Mouse (Mus musculus) forebrain, embryonic 12.5 days (tissue): ENCODE data around the gene Ctsh. TPM values are rescaled to one million over a fixed set of nuclear protein-coding genes. Genes with fewer than 3 reads are reported as not detected.

Experiments
- ATAC-seq: fragments of 200-750 bp; cut with Nextera tagmentation; 2 replicates; pipeline ENCODE4 v1.8.0; 2017; ENCODE audit warnings: moderate TSS enrichment; ENCODE audit not compliant: low FRiP score
- H3K27ac ChIP-seq: fragments of 300-500 bp; sonication (generic); 2 replicates; pipeline ENCODE4 v1.5.1; 2016; ENCODE audit warnings: mild to moderate bottlenecking
- H3K27me3 ChIP-seq: fragments of 300-500 bp; sonication (generic); 2 replicates; pipeline ENCODE4 v1.6.1; 2016; ENCODE audit warnings: mild to moderate bottlenecking
- H3K36me3 ChIP-seq: fragments of 300-500 bp; sonication (generic); replicated peaks from 2 replicates; pipeline ENCODE4 v1.6.1; 2016; ENCODE audit warnings: mild to moderate bottlenecking
- H3K4me1 ChIP-seq: fragments of 300-500 bp; sonication (generic); 2 replicates; pipeline ENCODE4 v1.6.1; 2016
- H3K4me2 ChIP-seq: fragments of 300-500 bp; sonication (generic); 2 replicates; pipeline ENCODE4 v1.6.1; 2016; ENCODE audit warnings: mild to moderate bottlenecking, moderate library complexity
- H3K4me3 ChIP-seq: fragments of 300-500 bp; sonication (generic); replicated peaks from 2 replicates; pipeline ENCODE4 v1.5.1; 2016; ENCODE audit warnings: mild to moderate bottlenecking
- H3K9ac ChIP-seq: fragments of 300-500 bp; sonication (generic); 2 replicates; pipeline ENCODE4 v1.6.1; 2016; ENCODE audit warnings: mild to moderate bottlenecking
- H3K9me3 ChIP-seq: fragments of 300-500 bp; sonication (generic); 2 replicates; pipeline ENCODE4 v1.6.1; 2016
- WGBS: fragments of 180-500 bp; shearing (Covaris S2); methylation state at CpG from one replicate; pipeline ENCODE4 v1.1.7; 2016; 5-methylcytosine and 5-hydroxymethylcytosine counted together
- polyA plus RNA-seq: library from polyadenylated mRNA; unstranded; fragments of >200 nt; fragmentation: Nextera tagmentation; extraction: Ambion mirVana; gene quantifications from 2 replicates; pipeline ENCODE4 v1.2.1, GENCODE M21; 2016

The Ctsh gene
- polyA plus RNA-seq, result 7.5 and 7.7 TPM in 2 replicates

DNA sequence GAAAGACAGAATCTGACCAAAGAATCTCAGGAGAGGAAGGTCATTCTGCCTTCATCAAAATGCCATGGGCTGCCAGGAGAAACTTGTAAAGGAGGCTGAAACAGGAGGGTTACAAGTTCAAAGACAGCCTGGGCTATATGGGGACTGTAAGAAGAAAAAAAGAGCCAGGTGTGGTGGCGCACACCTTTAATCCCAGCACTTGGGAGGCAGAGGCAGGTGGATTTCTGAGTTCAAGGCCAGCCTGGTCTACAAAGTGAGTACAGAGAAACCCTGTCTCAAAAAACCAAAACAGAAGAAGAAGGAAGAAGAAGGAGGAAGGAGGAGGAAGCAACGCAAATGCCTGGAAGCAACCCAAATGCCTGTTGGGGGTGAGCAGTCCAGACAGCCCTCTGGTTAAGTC lies at the start of gene Ctsh:
Gene Ctsh (plus strand): TSS at position 301 of the 400 bp plus-strand sequence.
- peak within 1 kb of the TSS; percentile 73 for H3K4me2 ChIP-seq
- no peak within 1 kb of the TSS for H3K27ac ChIP-seq
- H3K4me3 ChIP-seq, result peak within 1 kb of the TSS; percentile 39
- H3K9me3 ChIP-seq, result no peaks in the 10 kb centered on the region
- H3K27me3 ChIP-seq, result peaks cover 16% of the 10 kb centered on the region; the same call in 1 of the 2 replicates
- peak within 1 kb of the TSS; percentile 56 for H3K9ac ChIP-seq
- no peaks in the 10 kb centered on the region for H3K36me3 ChIP-seq
- 87% methylated on average over 2 of the region's 2 CpGs for WGBS
- no peak for ATAC-seq
- peaks cover 8% of the 10 kb centered on the region; the same call in 1 of the 2 replicates for H3K4me1 ChIP-seq

DNA sequence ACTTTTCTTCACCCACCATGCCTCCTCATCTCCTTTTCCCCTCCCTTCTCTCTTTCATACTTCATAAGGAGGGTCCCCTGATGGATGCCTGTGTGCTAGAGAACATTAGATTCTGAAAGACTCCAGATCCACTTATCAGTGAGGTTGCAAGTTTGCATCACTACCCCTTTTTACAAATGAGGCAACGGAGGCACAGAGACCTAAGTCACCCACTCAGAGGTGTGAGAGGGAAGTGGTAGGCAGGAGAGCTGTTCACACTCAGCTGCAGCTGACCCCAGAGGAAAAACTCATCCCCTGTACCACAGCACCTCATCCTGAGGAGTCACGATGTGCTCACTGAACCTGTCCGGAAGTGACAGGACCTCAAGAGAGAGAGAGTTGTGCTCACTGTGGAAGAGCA lies 47.5 kb upstream of the Ctsh start:
- H3K36me3 ChIP-seq, result no peaks in the 10 kb centered on the region
- 95% methylated on average over 3 of the region's 3 CpGs for WGBS
- H3K27ac ChIP-seq, result no peak overlapping the region
- no peak for ATAC-seq
- no peak overlapping the region for H3K4me3 ChIP-seq
- H3K4me1 ChIP-seq, result no peaks in the 10 kb centered on the region
- H3K9ac ChIP-seq, result no peak overlapping the region
- H3K9me3 ChIP-seq, result no peaks in the 10 kb centered on the region
- H3K27me3 ChIP-seq, result no peaks in the 10 kb centered on the region
- H3K4me2 ChIP-seq, result no peak overlapping the region

DNA sequence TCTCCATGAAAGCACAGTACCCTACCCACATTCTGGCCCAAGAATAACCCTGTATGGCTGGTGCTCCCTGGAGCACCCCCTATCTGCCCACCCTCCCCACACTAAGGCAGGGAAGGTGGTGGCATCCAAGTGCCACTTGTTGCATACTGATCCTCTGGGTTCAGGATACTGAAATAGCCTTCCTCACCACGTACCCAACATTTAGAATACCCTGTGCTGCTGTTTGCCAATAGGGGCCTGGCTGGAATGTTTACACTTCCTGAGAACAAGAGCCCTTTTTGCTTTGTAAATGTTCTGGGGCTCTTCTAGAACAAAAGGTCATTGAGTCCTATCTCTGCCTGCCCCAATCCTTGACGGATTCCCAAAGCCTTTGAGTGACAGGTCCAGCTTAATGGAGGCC lies 46.9 kb upstream of the Ctsh start:
- Histone ChIP-seq H3K9me3 (no peaks in the 10 kb centered on the region), H3K36me3 (no peaks in the 10 kb centered on the region), H3K9ac (no peak overlapping the region), H3K4me1 (no peaks in the 10 kb centered on the region), H3K27ac (no peak overlapping the region), H3K4me3 (no peak overlapping the region), H3K4me2 (no peak overlapping the region), H3K27me3 (no peaks in the 10 kb centered on the region)
- 17% methylated on average over 2 of the region's 2 CpGs for WGBS
- no peak for ATAC-seq

DNA sequence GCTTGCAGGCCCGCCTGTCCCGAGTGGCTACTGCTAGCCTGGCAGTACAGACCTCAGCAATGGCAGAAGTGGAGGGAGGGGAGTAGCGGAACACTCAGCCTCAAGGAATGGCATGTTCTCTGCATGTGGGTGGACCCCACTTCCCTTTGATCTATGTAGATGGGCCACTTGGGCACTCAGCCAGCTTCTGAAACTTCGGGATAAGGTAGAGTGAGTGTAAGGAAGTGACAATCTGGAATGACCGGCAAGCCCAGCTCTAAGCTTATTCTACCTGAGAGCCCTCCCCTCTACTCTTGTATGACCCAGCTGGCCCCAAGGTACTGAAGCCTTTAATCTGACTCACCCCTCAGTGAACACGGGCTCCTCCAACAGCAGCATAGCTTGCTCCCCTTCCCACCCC lies 45.8 kb upstream of the Ctsh start:
- no peak overlapping the region for H3K4me3 ChIP-seq
- H3K27me3 ChIP-seq, result no peaks in the 10 kb centered on the region
- 85% methylated on average over 6 of the region's 6 CpGs for WGBS
- H3K9me3 ChIP-seq, result no peaks in the 10 kb centered on the region
- no peaks in the 10 kb centered on the region for H3K4me1 ChIP-seq
- no peak overlapping the region for H3K4me2 ChIP-seq
- no peaks in the 10 kb centered on the region for H3K36me3 ChIP-seq
- no peak overlapping the region for H3K9ac ChIP-seq
- H3K27ac ChIP-seq, result no peak overlapping the region
- ATAC-seq, result no peak

DNA sequence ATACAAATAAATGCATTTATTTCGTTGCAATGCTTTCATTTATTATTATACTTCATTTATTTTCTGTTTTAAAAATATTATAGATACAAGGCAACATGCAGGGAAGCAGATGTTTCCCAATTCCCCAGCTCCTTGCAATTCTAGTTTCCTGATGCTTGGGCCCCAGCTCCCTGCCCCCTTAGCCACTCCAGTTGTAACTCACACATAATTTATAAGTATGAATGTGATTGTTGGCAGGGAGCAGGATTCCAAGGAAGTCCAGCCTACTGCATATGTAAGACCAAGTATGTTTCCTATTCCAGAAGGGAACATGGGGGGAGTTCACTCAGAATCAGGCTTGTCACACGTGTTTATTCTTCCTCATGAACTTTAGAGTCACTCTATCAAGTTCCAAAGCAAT lies 42.1 kb upstream of the Ctsh start:
- Histone ChIP-seq H3K27ac (no peak overlapping the region), H3K27me3 (no peaks in the 10 kb centered on the region), H3K9me3 (no peaks in the 10 kb centered on the region), H3K36me3 (no peaks in the 10 kb centered on the region), H3K9ac (no peak overlapping the region), H3K4me1 (no peaks in the 10 kb centered on the region), H3K4me2 (no peak overlapping the region), H3K4me3 (no peak overlapping the region)
- 65% methylated on average over 2 of the region's 2 CpGs for WGBS
- no peak for ATAC-seq

DNA sequence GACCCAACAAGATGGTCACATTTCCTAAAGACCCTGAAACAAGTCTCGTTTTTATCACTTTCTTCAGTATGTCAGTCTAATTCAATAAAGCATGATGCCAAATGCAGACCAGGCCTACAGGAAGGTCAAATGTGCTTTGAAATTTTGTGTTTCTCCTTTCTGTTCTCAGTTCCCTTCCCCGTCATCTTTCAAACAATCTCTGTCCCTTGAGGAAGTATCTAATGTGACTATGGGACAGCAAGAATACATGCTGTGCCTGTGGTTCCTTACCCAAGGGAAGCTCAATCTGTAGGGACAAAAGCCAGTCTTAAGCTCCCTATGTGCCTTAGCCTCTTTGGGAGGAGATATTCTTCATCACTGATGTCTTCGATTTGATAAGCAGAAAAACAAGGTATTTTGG lies 39.3 kb upstream of the Ctsh start:
- Histone ChIP-seq H3K36me3 (no peaks in the 10 kb centered on the region), H3K27me3 (no peaks in the 10 kb centered on the region), H3K4me1 (no peaks in the 10 kb centered on the region), H3K9me3 (no peaks in the 10 kb centered on the region), H3K4me2 (no peak overlapping the region), H3K27ac (no peak overlapping the region), H3K4me3 (no peak overlapping the region), H3K9ac (no peak overlapping the region)
- 88% methylated on average over 3 of the region's 3 CpGs for WGBS
- no peak for ATAC-seq

DNA sequence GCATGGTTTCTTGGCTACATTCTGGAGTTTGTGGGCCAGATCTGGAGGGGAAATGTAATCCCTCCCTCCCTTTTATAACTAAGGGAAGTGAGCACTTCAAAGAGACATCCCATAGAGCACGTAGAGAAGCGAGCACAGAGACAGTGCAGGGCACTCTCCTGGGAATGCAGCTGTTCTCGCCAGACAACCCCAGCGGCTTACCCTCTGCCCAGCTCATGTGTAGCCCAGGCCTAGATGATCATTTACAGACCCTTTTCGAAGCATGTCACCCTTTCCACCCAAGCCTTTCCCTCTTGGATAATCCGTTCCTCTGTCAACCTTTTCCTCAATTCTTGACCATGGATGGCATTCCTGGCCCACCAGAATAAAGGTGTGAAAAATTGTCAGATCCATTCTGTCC lies 37.7 kb upstream of the Ctsh start:
- 81% methylated on average over 6 of the region's 6 CpGs for WGBS
- no peak overlapping the region for H3K27ac ChIP-seq

DNA sequence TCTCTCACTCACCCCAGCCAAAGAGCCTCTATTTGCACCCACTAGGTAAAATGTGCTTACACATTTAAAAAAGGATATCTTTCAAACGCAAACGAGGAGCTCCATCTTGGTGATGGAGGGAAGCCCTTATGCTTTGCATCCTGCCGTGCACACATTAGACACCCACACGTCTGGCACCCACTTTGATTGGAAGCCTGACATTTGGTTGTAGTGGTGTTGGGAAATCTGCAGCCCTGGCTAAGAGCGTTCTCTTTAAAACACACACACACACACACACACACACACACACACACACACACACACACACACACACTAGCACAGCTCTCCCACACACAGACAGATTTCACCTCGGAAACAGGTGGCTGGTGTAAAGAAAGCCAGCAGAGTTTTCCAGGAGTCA lies 33.1 kb upstream of the Ctsh start:
- Histone ChIP-seq H3K4me1 (no peaks in the 10 kb centered on the region), H3K4me2 (no peak overlapping the region), H3K9me3 (no peaks in the 10 kb centered on the region), H3K9ac (no peak overlapping the region), H3K4me3 (no peak overlapping the region), H3K27me3 (no peaks in the 10 kb centered on the region), H3K27ac (no peak overlapping the region), H3K36me3 (no peaks in the 10 kb centered on the region)
- ATAC-seq, result no peak
- 73% methylated on average over 6 of the region's 6 CpGs for WGBS

More for the DNA sequence above, 37.7 kb upstream of the Ctsh start:
- Histone ChIP-seq H3K9ac (no peak overlapping the region), H3K36me3 (no peaks in the 10 kb centered on the region), H3K4me3 (no peak overlapping the region), H3K27me3 (no peaks in the 10 kb centered on the region), H3K4me2 (no peak overlapping the region), H3K9me3 (no peaks in the 10 kb centered on the region), H3K4me1 (no peaks in the 10 kb centered on the region)
- ATAC-seq, result no peak

DNA sequence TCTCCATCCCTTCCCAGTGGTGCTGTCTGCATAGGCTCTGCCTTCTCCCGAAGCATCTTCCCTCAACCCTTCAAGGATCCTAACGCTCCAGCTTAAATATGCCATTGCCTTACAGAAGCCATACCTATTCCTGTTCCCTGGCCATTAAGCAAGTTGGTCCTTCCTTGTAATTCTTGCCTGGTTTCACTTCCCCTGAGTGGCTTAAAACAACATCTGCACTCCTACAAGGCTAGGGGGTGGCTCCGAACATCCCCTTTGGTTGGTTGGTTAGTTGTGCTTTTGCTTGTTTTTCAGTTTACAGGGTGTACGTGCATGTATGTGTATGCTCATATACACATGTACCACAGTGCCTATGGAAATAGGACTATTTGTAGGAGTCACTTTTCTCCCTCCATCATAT lies 32.5 kb upstream of the Ctsh start:
- Histone ChIP-seq H3K27me3 (no peaks in the 10 kb centered on the region), H3K36me3 (no peaks in the 10 kb centered on the region), H3K9me3 (no peaks in the 10 kb centered on the region), H3K4me2 (no peak overlapping the region), H3K4me1 (no peaks in the 10 kb centered on the region), H3K27ac (no peak overlapping the region), H3K9ac (no peak overlapping the region), H3K4me3 (no peak overlapping the region)
- ATAC-seq, result no peak
- WGBS, result 89% methylated on average over 4 of the region's 4 CpGs

DNA sequence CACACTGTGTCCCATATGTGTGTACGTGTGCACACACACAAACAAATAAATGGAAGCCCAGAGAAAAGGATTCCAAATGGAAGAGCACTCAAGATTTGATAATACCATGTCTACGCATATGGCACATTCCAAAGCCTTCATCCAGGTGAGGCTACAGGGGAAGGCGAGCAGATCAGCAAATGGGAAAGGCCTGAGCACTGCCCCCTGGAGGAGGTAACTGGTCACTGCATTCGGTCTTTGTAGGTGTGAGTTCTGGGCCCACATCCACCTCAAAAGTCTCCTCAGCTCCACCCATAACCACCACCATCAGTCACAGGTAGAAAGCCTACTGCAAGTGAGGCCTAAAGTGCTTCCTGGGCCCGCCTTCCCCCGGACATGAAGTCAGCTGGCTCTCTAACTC lies 26.2 kb upstream of the Ctsh start:
- no peaks in the 10 kb centered on the region for H3K36me3 ChIP-seq
- ATAC-seq, result no peak
- H3K4me1 ChIP-seq, result no peaks in the 10 kb centered on the region
- H3K27me3 ChIP-seq, result no peaks in the 10 kb centered on the region
- no peak overlapping the region for H3K9ac ChIP-seq
- H3K9me3 ChIP-seq, result no peaks in the 10 kb centered on the region
- no peak overlapping the region for H3K27ac ChIP-seq
- no peak overlapping the region for H3K4me2 ChIP-seq
- 90% methylated on average over 6 of the region's 6 CpGs for WGBS
- H3K4me3 ChIP-seq, result no peak overlapping the region

DNA sequence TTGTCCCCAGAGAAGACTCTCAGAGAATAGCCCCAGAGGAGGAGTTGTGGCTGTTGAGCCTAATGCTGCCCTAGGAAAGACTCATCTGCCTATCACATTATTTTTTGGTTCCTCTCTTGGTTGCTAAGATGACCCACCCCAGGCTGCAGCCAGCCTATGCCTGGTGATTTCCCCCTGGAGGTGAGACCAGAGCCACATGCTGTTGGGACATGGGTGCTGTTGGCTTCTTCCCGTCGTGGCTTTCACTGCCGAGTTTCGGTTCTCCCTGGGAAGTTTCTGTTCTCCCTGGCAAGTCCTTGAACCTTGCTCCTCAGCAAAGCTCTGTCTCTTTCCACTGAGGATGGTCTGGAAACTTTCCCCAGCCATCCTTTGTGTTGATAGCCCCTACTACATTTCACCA lies 20.0 kb upstream of the Ctsh start:
- H3K4me3 ChIP-seq, result no peak overlapping the region
- H3K27ac ChIP-seq, result no peak overlapping the region
- no peak for ATAC-seq
- no peak overlapping the region for H3K4me2 ChIP-seq
- H3K9me3 ChIP-seq, result no peaks in the 10 kb centered on the region
- no peaks in the 10 kb centered on the region for H3K27me3 ChIP-seq
- H3K9ac ChIP-seq, result no peak overlapping the region
- 88% methylated on average over 4 of the region's 4 CpGs for WGBS
- no peaks in the 10 kb centered on the region for H3K36me3 ChIP-seq
- no peaks in the 10 kb centered on the region for H3K4me1 ChIP-seq

DNA sequence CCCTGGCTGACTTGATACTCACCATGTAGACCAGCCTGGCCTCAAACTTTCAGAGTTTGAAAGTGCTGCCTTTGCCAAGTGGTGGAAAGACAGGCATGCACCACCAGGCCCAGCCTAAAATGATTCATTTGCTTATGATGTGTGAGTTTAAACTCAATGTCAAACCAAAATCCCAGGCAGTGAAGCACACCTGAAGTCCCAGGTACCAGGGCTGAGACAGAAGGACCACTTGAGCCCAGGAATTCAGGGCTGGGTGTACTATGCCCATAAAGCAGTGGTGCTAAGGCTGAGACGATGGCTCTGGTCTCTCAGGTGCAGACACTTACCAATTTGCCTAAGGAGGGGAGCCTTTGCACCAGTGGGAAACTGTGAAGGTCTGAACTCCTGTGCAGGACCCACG lies 18.8 kb upstream of the Ctsh start:
- H3K36me3 ChIP-seq, result no peaks in the 10 kb centered on the region
- H3K4me3 ChIP-seq, result no peak overlapping the region
- H3K4me2 ChIP-seq, result no peak overlapping the region
- no peak overlapping the region for H3K27ac ChIP-seq
- no peaks in the 10 kb centered on the region for H3K9me3 ChIP-seq
- no peak for ATAC-seq
- no peaks in the 10 kb centered on the region for H3K4me1 ChIP-seq
- no peaks in the 10 kb centered on the region for H3K27me3 ChIP-seq
- H3K9ac ChIP-seq, result no peak overlapping the region
- 86% methylated on average over 2 of the region's 2 CpGs for WGBS

DNA sequence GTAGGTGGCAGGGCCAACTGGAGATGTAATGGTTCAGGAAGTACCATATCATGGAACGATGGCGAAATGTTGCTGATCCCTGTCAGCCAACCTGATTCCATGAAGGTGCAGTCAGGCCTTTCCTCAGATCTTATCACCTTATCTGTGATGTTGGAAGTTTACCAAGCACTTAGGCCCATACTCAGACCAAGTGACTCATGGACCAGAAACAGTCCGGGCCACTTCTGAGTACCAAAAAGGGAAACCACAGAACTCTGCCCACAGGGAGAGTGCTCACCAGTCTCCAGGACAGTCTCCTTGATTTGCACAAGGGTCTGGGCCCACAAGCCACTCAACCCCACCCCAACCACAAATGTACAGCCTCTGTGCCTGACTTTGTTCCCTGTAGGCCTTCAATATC lies 18.2 kb upstream of the Ctsh start:
- no peak for ATAC-seq
- H3K9me3 ChIP-seq, result no peaks in the 10 kb centered on the region
- H3K36me3 ChIP-seq, result no peaks in the 10 kb centered on the region
- H3K27ac ChIP-seq, result no peak overlapping the region
- no peak overlapping the region for H3K4me3 ChIP-seq
- WGBS, result 78% methylated on average over 3 of the region's 3 CpGs
- no peak overlapping the region for H3K4me2 ChIP-seq
- no peaks in the 10 kb centered on the region for H3K4me1 ChIP-seq
- H3K27me3 ChIP-seq, result no peaks in the 10 kb centered on the region
- no peak overlapping the region for H3K9ac ChIP-seq

DNA sequence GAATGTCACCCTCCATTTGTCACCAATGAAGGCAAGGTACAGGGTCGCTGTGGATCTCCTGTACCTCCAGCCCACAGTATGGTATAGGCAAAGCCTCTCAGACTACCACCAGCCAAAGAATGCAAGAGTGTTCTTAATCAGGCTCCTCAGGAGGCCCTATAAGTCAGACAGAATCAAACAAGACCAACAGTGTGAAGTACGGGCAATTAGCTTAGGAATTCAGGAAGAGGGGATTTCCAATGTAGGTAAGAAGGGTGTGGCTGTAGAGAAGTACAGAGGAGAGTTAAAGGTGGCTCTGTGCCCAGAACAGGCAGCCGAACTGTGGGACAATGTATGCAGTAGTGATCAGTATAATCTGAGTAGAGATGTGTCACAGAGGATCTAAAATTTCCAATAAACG lies 17.6 kb upstream of the Ctsh start:
- Histone ChIP-seq H3K4me3 (no peak overlapping the region), H3K27ac (no peak overlapping the region), H3K36me3 (no peaks in the 10 kb centered on the region), H3K9ac (no peak overlapping the region), H3K27me3 (no peaks in the 10 kb centered on the region), H3K4me1 (no peaks in the 10 kb centered on the region), H3K4me2 (no peak overlapping the region), H3K9me3 (no peaks in the 10 kb centered on the region)
- ATAC-seq, result no peak
- WGBS, result 78% methylated on average over 4 of the region's 4 CpGs
